Mouse (Mus musculus): ENCODE results near the gene Kxd1.

Gene Kxd1

GRCm38 (mm10) chr8:70471856-70472255 lies 55.9 kb downstream of the Kxd1 start:
- in situ Hi-C loops (cut with MboI, MseI), result no loop called here

- in situ Hi-C loops (cut with MboI, MseI), result no loop called here
Observed at GRCm38 (mm10) chr8:70469938-70470337, 57.8 kb downstream of the Kxd1 start.

- in situ Hi-C loops (cut with MboI, MseI), result no loop called here
Observed at GRCm38 (mm10) chr8:70469295-70469916, 58.4 kb downstream of the Kxd1 start.

GRCm38 (mm10) chr8:70468733-70469132 lies 59.0 kb downstream of the Kxd1 start:
- in situ Hi-C loops (cut with MboI, MseI), result no loop called here

GRCm38 (mm10) chr8:70467907-70468306 lies 59.8 kb downstream of the Kxd1 start:
- in situ Hi-C loops (cut with MboI, MseI), result no loop called here

- in situ Hi-C loops (cut with MboI, MseI), result no loop called here
Observed at GRCm38 (mm10) chr8:70467229-70467725, 60.5 kb downstream of the Kxd1 start.

- in situ Hi-C loops (cut with MboI, MseI), result no loop called here
Observed at GRCm38 (mm10) chr8:70466771-70467170, 61.0 kb downstream of the Kxd1 start.

- in situ Hi-C loops (cut with MboI, MseI), result no loop called here
Observed at GRCm38 (mm10) chr8:70466305-70466704, 61.5 kb downstream of the Kxd1 start.

GRCm38 (mm10) chr8:70465701-70466100 lies 62.1 kb downstream of the Kxd1 start:
- in situ Hi-C loops (cut with MboI, MseI), result no loop called here

GRCm38 (mm10) chr8:70464162-70464561 lies 63.6 kb downstream of the Kxd1 start:
- in situ Hi-C loops (cut with MboI, MseI), result no loop called here

GRCm38 (mm10) chr8:70463306-70463705 lies 64.5 kb downstream of the Kxd1 start:
- in situ Hi-C loops (cut with MboI, MseI), result no loop called here

GRCm38 (mm10) chr8:70462516-70462813 lies 65.3 kb downstream of the Kxd1 start:
- in situ Hi-C loops (cut with MboI, MseI), result no loop called here

- in situ Hi-C loops (cut with MboI, MseI), result no loop called here
Observed at GRCm38 (mm10) chr8:70461765-70462515, 65.8 kb downstream of the Kxd1 start.

- in situ Hi-C loops (cut with MboI, MseI), result no loop called here
Observed at GRCm38 (mm10) chr8:70460606-70461005, 67.2 kb downstream of the Kxd1 start.

GRCm38 (mm10) chr8:70460199-70460598 lies 67.6 kb downstream of the Kxd1 start:
- in situ Hi-C loops (cut with MboI, MseI), result no loop called here

- in situ Hi-C loops (cut with MboI, MseI), result no loop called here
Observed at GRCm38 (mm10) chr8:70459636-70460035, 68.1 kb downstream of the Kxd1 start.

- in situ Hi-C loops (cut with MboI, MseI), result no loop called here
Observed at GRCm38 (mm10) chr8:70458462-70458861, 69.3 kb downstream of the Kxd1 start.
